Comparison of ENCODE assay signal across 7 mouse cellular contexts in genomic region chr14:74945266-74946215, GRCm38 (mm10). TPM values are rescaled to one million over a fixed set of nuclear protein-coding genes. Genes with fewer than 3 reads are reported as not detected.
DNase-seq lines count a peak whose midpoint lies in the region; ATAC-seq and TF ChIP-seq lines count a peak whose summit lies in the region.

No protein-coding gene starts in this region.

- H3K4me3 ChIP-seq in spleen, adult 2 months (ENCODE audit: extremely low read depth, insufficient read depth, insufficient read length) = peak overlapping the region; percentile 84
- peak overlapping the region; percentile 62 for H3K4me3 ChIP-seq in forebrain, embryonic 16.5 days (replicated peaks; ENCODE audit: low read length)
- peak overlapping the region; percentile 90 for H3K4me3 ChIP-seq in liver, embryonic 15.5 days (replicated peaks)

- TF ChIP-seq POLR2A in spleen, adult 2 months (IDR thresholded peaks at IDR 0.05; ENCODE audit: low read depth, low read length) = no peak

- H3K9ac ChIP-seq in forebrain, embryonic 16.5 days (replicated peaks; ENCODE audit: low read depth, low read length) = no peak overlapping the region
- H3K9ac ChIP-seq in liver, embryonic 15.5 days = peak overlapping the region; percentile 88; the same call in 1 of the 2 replicates

- H3K4me2 ChIP-seq in forebrain, embryonic 16.5 days (ENCODE audit: low read length) = peak overlapping the region; percentile 77
- H3K4me2 ChIP-seq in liver, embryonic 15.5 days = peak overlapping the region; percentile 94

- no peaks in the 10 kb centered on the region for H3K36me3 ChIP-seq in spleen, adult 2 months (ENCODE audit: control insufficient read depth, insufficient read depth, low read length)
- H3K36me3 ChIP-seq in forebrain, embryonic 16.5 days (ENCODE audit: control insufficient read depth, insufficient read depth) = no peaks in the 10 kb centered on the region
- 0 out of 2 replicates have a peak, but pooled peaks cover 7% of the 10 kb centered on the region for H3K36me3 ChIP-seq in liver, embryonic 15.5 days (replicated peaks)

- no peak for DNase-seq in spleen, adult 2 months (ENCODE audit: low read depth in 1 of 2, low spot score in 2 of 2)
- DNase-seq in spleen, postnatal 36 days (ENCODE audit: low spot score in 2 of 2) = no peak
- DNase-seq in thymus, postnatal 4 days = peak; percentile 43
- DNase-seq in frontal cortex, postnatal 14 days (ENCODE audit: low spot score in 2 of 2) = no peak

- TF ChIP-seq CTCF in spleen, adult 2 months (IDR thresholded peaks at IDR 0.05; ENCODE audit: extremely low read depth, insufficient read depth, insufficient read length, insufficient replicate concordance) = no peak

- no peaks in the 10 kb centered on the region for H3K27me3 ChIP-seq in spleen, adult 2 months (ENCODE audit: control insufficient read depth, insufficient read depth, low read length)
- no peaks in the 10 kb centered on the region for H3K27me3 ChIP-seq in forebrain, embryonic 16.5 days (replicated peaks; ENCODE audit: control insufficient read depth, insufficient read depth, low read length)
- no peaks in the 10 kb centered on the region; the same call in 1 of the 2 replicates for H3K27me3 ChIP-seq in liver, embryonic 15.5 days

- H3K27ac ChIP-seq in spleen, adult 2 months (ENCODE audit: insufficient read depth, low read length) = peak overlapping the region; percentile 99
- H3K27ac ChIP-seq in forebrain, embryonic 16.5 days (ENCODE audit: low read length) = no peak overlapping the region
- 0 out of 2 replicates have a peak overlapping the region, but pooled peaks have one; percentile 87 for H3K27ac ChIP-seq in liver, embryonic 15.5 days (replicated peaks)

- no peak for ATAC-seq in forebrain, embryonic 16.5 days
- ATAC-seq in liver, embryonic 15.5 days (ENCODE audit: insufficient read depth) = no peak
- ATAC-seq in monocyte, adult 5-6 weeks (replicated peaks; ENCODE audit: insufficient number of reproducible peaks, low FRiP score, low TSS enrichment, poor library complexity, severe bottlenecking) = no peak

- no peaks in the 10 kb centered on the region for H3K9me3 ChIP-seq in forebrain, embryonic 16.5 days (ENCODE audit: control insufficient read depth, low read length)
- H3K9me3 ChIP-seq in liver, embryonic 15.5 days (replicated peaks) = no peaks in the 10 kb centered on the region

- H3K4me1 ChIP-seq in spleen, adult 2 months (ENCODE audit: control insufficient read depth, insufficient read depth, insufficient read length) = peaks cover 22% of the 10 kb centered on the region; the same call in 1 of the 2 replicates
- H3K4me1 ChIP-seq in forebrain, embryonic 16.5 days (replicated peaks; ENCODE audit: control insufficient read depth, insufficient read depth, low read length) = peaks cover 15% of the 10 kb centered on the region
- peaks cover 60% of the 10 kb centered on the region for H3K4me1 ChIP-seq in liver, embryonic 15.5 days (replicated peaks)

- WGBS in spleen, adult 2 months = 22% methylated on average over 11 of the region's 11 CpGs
- WGBS in forebrain, embryonic 16.5 days = 85% methylated on average over 11 of the region's 11 CpGs
- WGBS in liver, embryonic 15.5 days (ENCODE audit: insufficient replicate concordance) = 62% methylated on average over 11 of the region's 11 CpGs

RNA-seq across cellular contexts. Expression of gene Lrch1, which starts 2.1 kb away (rescaled TPM):
- 11.5 and 15.7 TPM in 2 replicates for polyA plus RNA-seq in spleen, adult 2 months (2012; rRNA removed)
- 11.4 and 12.5 TPM in 2 replicates for polyA plus RNA-seq in forebrain, embryonic 16.5 days (2015; fragmentation: Nextera tagmentation; extraction: Ambion mirVana)
- 4.4 and 4.5 TPM in 2 replicates for polyA plus RNA-seq in liver, embryonic 15.5 days (2015; fragmentation: Nextera tagmentation; extraction: Ambion mirVana)
- total RNA-seq in monocyte, adult 5-6 weeks (2017) = 31.4 to 43.1 TPM (median 34.7 TPM) in 3 replicates
